Mouse (Mus musculus) E14TG2a.4 (cell line): ENCODE data around the gene Rin3.

ENCODE experiments used
- H3K27me3 ChIP-seq: 2 replicates; pipeline ENCODE4 v1.6.1; 2014; ENCODE audit warnings: low read length, control low read depth; ENCODE audit not compliant: insufficient read depth
- H3K36me3 ChIP-seq: 2 replicates; pipeline ENCODE4 v1.6.1; 2014; ENCODE audit warnings: low read length, control low read depth; ENCODE audit not compliant: insufficient read depth
- H3K4me1 ChIP-seq: replicated peaks from 2 replicates; pipeline ENCODE4 v1.6.1; 2014; ENCODE audit warnings: low read depth, low read length, control low read depth
- H3K4me3 ChIP-seq: replicated peaks from 2 replicates; pipeline ENCODE4 v1.5.1; 2014; ENCODE audit warnings: mild to moderate bottlenecking, low read length
- H3K9me3 ChIP-seq: 2 replicates; pipeline ENCODE4 v1.6.1; 2014; ENCODE audit warnings: low read length, control low read depth
- CTCF ChIP-seq: conservative IDR thresholded peaks from 2 replicates; pipeline ENCODE4 v1.5.1; 2014; ENCODE audit warnings: low read length
- NANOG ChIP-seq: IDR thresholded peaks from 2 replicates; pipeline ENCODE4 v1.6.1; 2014; ENCODE audit warnings: borderline replicate concordance, low read length, mixed read lengths
- POU5F1 ChIP-seq: IDR thresholded peaks from 2 replicates; pipeline ENCODE4 v1.6.1; 2014; ENCODE audit warnings: low read length, borderline replicate concordance

The Rin3 gene

GRCm38 (mm10) chr12:102390042-102390441 lies 107.2 kb downstream of the Rin3 start:
- peaks cover 25% of the 10 kb centered on the region for H3K27me3 ChIP-seq
- H3K36me3 ChIP-seq = peaks cover 19% of the 10 kb centered on the region
- H3K4me3 ChIP-seq = peak overlapping the region; percentile 71
- H3K9me3 ChIP-seq = peaks cover under 1% of the 10 kb centered on the region; the same call in 1 of the 2 replicates
- peaks cover 13% of the 10 kb centered on the region for H3K4me1 ChIP-seq
- TF ChIP-seq NANOG (no peak), POU5F1 (no peak), CTCF (no peak)

GRCm38 (mm10) chr12:102391109-102391508 lies 108.3 kb downstream of the Rin3 start:
- peaks cover 11% of the 10 kb centered on the region for H3K9me3 ChIP-seq
- peaks cover 30% of the 10 kb centered on the region for H3K36me3 ChIP-seq
- H3K4me1 ChIP-seq = peaks cover 13% of the 10 kb centered on the region
- no peak overlapping the region for H3K4me3 ChIP-seq
- TF ChIP-seq NANOG (no peak), CTCF (no peak), POU5F1 (no peak)
- H3K27me3 ChIP-seq = peaks cover 25% of the 10 kb centered on the region

- Histone ChIP-seq H3K27me3 (peaks cover 25% of the 10 kb centered on the region), H3K36me3 (peaks cover 38% of the 10 kb centered on the region), H3K4me3 (no peak overlapping the region), H3K9me3 (peaks cover 19% of the 10 kb centered on the region), H3K4me1 (peaks cover 13% of the 10 kb centered on the region)
- peak; percentile 95 for TF ChIP-seq CTCF
- no peak for TF ChIP-seq POU5F1
- no peak for TF ChIP-seq NANOG
Observed at GRCm38 (mm10) chr12:102391982-102392381, 109.1 kb downstream of the Rin3 start.

- Histone ChIP-seq H3K9me3 (peaks cover 19% of the 10 kb centered on the region), H3K4me1 (peaks cover 9% of the 10 kb centered on the region), H3K4me3 (no peak overlapping the region), H3K36me3 (peaks cover 60% of the 10 kb centered on the region), H3K27me3 (peaks cover 6% of the 10 kb centered on the region)
- no peak for TF ChIP-seq NANOG
- no peak for TF ChIP-seq POU5F1
- TF ChIP-seq CTCF = no peak
Observed at GRCm38 (mm10) chr12:102394496-102394895, 111.6 kb downstream of the Rin3 start.

GRCm38 (mm10) chr12:102395537-102395936 lies 112.7 kb downstream of the Rin3 start:
- no peaks in the 10 kb centered on the region for H3K4me1 ChIP-seq
- peaks cover 19% of the 10 kb centered on the region for H3K9me3 ChIP-seq
- no peak overlapping the region for H3K4me3 ChIP-seq
- TF ChIP-seq POU5F1 (no peak), NANOG (no peak)
- H3K36me3 ChIP-seq = peaks cover 67% of the 10 kb centered on the region
- no peaks in the 10 kb centered on the region for H3K27me3 ChIP-seq

- H3K4me1 ChIP-seq = no peaks in the 10 kb centered on the region
- TF ChIP-seq NANOG (no peak), CTCF (no peak), POU5F1 (no peak)
- H3K9me3 ChIP-seq = peaks cover 19% of the 10 kb centered on the region
- no peaks in the 10 kb centered on the region for H3K27me3 ChIP-seq
- H3K4me3 ChIP-seq = no peak overlapping the region
- H3K36me3 ChIP-seq = peaks cover 74% of the 10 kb centered on the region
Observed at GRCm38 (mm10) chr12:102395998-102396991, 113.4 kb downstream of the Rin3 start.

GRCm38 (mm10) chr12:102398588-102398987 lies 115.7 kb downstream of the Rin3 start:
- Histone ChIP-seq H3K9me3 (peaks cover 19% of the 10 kb centered on the region), H3K4me1 (peaks cover 10% of the 10 kb centered on the region), H3K4me3 (peak overlapping the region; percentile 55), H3K27me3 (no peaks in the 10 kb centered on the region), H3K36me3 (peaks cover 89% of the 10 kb centered on the region)
- TF ChIP-seq NANOG (no peak), CTCF (no peak), POU5F1 (no peak)

- Histone ChIP-seq H3K27me3 (no peaks in the 10 kb centered on the region), H3K4me3 (peak overlapping the region; percentile 41; the same call in 1 of the 2 replicates), H3K9me3 (no peaks in the 10 kb centered on the region), H3K4me1 (peaks cover 32% of the 10 kb centered on the region), H3K36me3 (peaks cover 8% of the 10 kb centered on the region)
- TF ChIP-seq CTCF = no peak
- TF ChIP-seq POU5F1 = no peak
- no peak for TF ChIP-seq NANOG
Observed at GRCm38 (mm10) chr12:102413171-102413570, 130.3 kb downstream of the Rin3 start.

- H3K27me3 ChIP-seq = no peaks in the 10 kb centered on the region
- H3K4me3 ChIP-seq = no peak overlapping the region
- H3K4me1 ChIP-seq = peaks cover 42% of the 10 kb centered on the region
- TF ChIP-seq CTCF = no peak
- TF ChIP-seq NANOG = no peak
- TF ChIP-seq POU5F1 = no peak
- H3K9me3 ChIP-seq = no peaks in the 10 kb centered on the region
- H3K36me3 ChIP-seq = peaks cover 8% of the 10 kb centered on the region
Observed at GRCm38 (mm10) chr12:102414686-102415085, 131.8 kb downstream of the Rin3 start.
